Mouse (Mus musculus) heart, embryonic 13.5 days (tissue): ENCODE results near the gene Ksr1. TPM values are rescaled to one million over a fixed set of nuclear protein-coding genes. Genes with fewer than 3 reads are reported as not detected.

ENCODE experiments used
- ATAC-seq: fragments of 200-750 bp; cut with Nextera tagmentation; 2 replicates; pipeline ENCODE4 v1.8.0; 2017; ENCODE audit warnings: moderate TSS enrichment; ENCODE audit not compliant: insufficient number of reproducible peaks, low FRiP score, low TSS enrichment; ENCODE audit errors: extremely low read depth
- H3K27ac ChIP-seq: fragments of 300-500 bp; sonication (generic); replicated peaks from 2 replicates; pipeline ENCODE4 v1.5.1; 2015; ENCODE audit warnings: moderate library complexity, mild to moderate bottlenecking, inconsistent platforms
- H3K27me3 ChIP-seq: fragments of 300-500 bp; sonication (generic); replicated peaks from 2 replicates; pipeline ENCODE4 v1.6.1; 2015; ENCODE audit warnings: mild to moderate bottlenecking, inconsistent platforms
- H3K36me3 ChIP-seq: fragments of 300-500 bp; sonication (generic); 2 replicates; pipeline ENCODE4 v1.6.1; 2015; ENCODE audit warnings: mild to moderate bottlenecking, inconsistent platforms
- H3K4me1 ChIP-seq: fragments of 300-500 bp; sonication (generic); 2 replicates; pipeline ENCODE4 v1.6.1; 2015; ENCODE audit warnings: inconsistent platforms
- H3K4me2 ChIP-seq: fragments of 300-500 bp; sonication (generic); 2 replicates; pipeline ENCODE4 v1.6.1; 2015; ENCODE audit warnings: inconsistent platforms, mild to moderate bottlenecking, moderate library complexity
- H3K4me3 ChIP-seq: fragments of 300-500 bp; sonication (generic); 2 replicates; pipeline ENCODE4 v1.5.1; 2015; ENCODE audit warnings: moderate library complexity, mild to moderate bottlenecking, inconsistent platforms
- H3K9ac ChIP-seq: fragments of 300-500 bp; sonication (generic); 2 replicates; pipeline ENCODE4 v1.6.1; 2015; ENCODE audit warnings: inconsistent platforms, mild to moderate bottlenecking, moderate library complexity
- H3K9me3 ChIP-seq: fragments of 300-500 bp; sonication (generic); 2 replicates; pipeline ENCODE4 v1.6.1; 2016; ENCODE audit warnings: inconsistent platforms
- WGBS: fragments of 180-500 bp; shearing (Covaris S2); methylation state at CpG from one replicate; pipeline ENCODE4 v1.1.7; 2015; ENCODE audit warnings: mixed read lengths; 5-methylcytosine and 5-hydroxymethylcytosine counted together
- polyA plus RNA-seq: library from polyadenylated mRNA; unstranded; fragments of >200 nt; fragmentation: Nextera tagmentation; extraction: Ambion mirVana; gene quantifications from 2 replicates; pipeline ENCODE4 v1.2.1, GENCODE M21; 2015

Gene Ksr1
- polyA plus RNA-seq, 1 experiment from 2014 or later = 2.4 TPM

DNA sequence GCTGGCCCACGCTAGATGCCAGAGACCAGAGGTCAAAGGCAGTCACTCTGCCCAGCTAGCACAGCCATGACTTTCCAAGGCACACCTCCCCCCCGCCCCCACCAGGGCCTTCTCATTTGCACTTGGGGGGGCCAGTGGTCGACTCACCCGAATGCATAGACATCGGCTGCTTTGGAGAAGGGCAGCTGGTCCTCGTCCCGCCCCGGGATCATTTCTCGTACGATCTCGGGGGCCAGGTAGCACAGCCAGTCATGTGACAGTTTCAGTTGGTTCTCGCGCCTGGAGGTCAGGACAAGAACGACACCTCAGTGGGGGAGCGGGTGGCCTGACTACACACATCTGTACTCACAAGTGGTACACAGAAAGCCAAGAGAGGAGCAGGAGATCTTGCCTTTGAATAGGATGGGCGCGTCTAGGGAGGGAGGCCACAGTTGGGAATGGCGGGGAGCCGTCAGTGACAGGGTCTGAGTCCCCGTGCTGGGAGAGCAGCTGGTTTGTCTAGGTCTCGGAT lies 125.6 kb downstream of the Ksr1 start:
- Histone ChIP-seq H3K4me2 (no peak overlapping the region), H3K4me1 (peaks cover 42% of the 10 kb centered on the region), H3K9me3 (no peaks in the 10 kb centered on the region), H3K9ac (0 out of 2 replicates have a peak overlapping the region, but pooled peaks have one; percentile 20), H3K27me3 (no peaks in the 10 kb centered on the region), H3K27ac (0 out of 2 replicates have a peak overlapping the region, but pooled peaks have one; percentile 17), H3K4me3 (no peak overlapping the region), H3K36me3 (peaks cover 77% of the 10 kb centered on the region)
- no peak for ATAC-seq
- WGBS = 74% methylated on average over 21 of the region's 21 CpGs

- H3K9ac ChIP-seq = 0 out of 2 replicates have a peak overlapping the region, but pooled peaks have one; percentile 20
- WGBS = 64% methylated on average over 17 of the region's 17 CpGs
- H3K36me3 ChIP-seq = peaks cover 76% of the 10 kb centered on the region
- peaks cover 46% of the 10 kb centered on the region for H3K4me1 ChIP-seq
- H3K27ac ChIP-seq = peak overlapping the region; percentile 17; the same call in 1 of the 2 replicates
- no peaks in the 10 kb centered on the region for H3K9me3 ChIP-seq
- H3K27me3 ChIP-seq = no peaks in the 10 kb centered on the region
- no peak for ATAC-seq
- H3K4me2 ChIP-seq = no peak overlapping the region
- no peak overlapping the region for H3K4me3 ChIP-seq
Observed at GRCm38 (mm10) chr11:79019839-79020534, 126.2 kb downstream of the Ksr1 start.

- 45% methylated on average over 11 of the region's 11 CpGs for WGBS
Observed at GRCm38 (mm10) chr11:79018954-79019704, 127.1 kb downstream of the Ksr1 start.

DNA sequence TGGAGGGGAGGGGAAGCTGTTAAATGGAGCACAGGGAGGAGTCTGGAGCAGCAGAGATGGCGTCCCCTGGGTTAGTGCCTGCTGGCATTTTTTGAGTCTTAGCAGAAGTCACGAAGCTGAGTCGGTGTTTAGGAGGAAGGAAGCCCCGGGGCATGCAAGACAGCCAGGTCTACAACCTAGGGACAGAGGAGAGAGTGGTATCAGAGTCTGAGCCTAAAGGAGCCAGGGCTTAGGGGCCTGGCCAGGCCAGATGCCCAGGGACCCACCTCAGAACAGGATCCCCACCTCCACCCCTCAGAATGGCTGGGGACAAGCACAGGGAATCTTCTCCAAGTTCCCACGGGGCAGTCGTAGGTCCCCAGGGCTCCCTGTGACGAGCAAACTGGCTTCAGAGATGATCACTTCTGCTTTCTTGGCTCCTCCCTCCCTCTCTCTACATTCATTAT lies 129.0 kb downstream of the Ksr1 start:
- no peak for ATAC-seq
- Histone ChIP-seq H3K27me3 (no peaks in the 10 kb centered on the region), H3K4me2 (no peak overlapping the region), H3K4me1 (peaks cover 41% of the 10 kb centered on the region), H3K27ac (no peak overlapping the region), H3K9me3 (no peaks in the 10 kb centered on the region), H3K36me3 (peaks cover 70% of the 10 kb centered on the region), H3K9ac (0 out of 2 replicates have a peak overlapping the region, but pooled peaks have one; percentile 30), H3K4me3 (no peak overlapping the region)
- WGBS = 76% methylated on average over 7 of the region's 7 CpGs

More at GRCm38 (mm10) chr11:79018954-79019704, 127.1 kb downstream of the Ksr1 start:
- no peak overlapping the region; the same call in 1 of the 2 replicates for H3K27ac ChIP-seq
- peaks cover 55% of the 10 kb centered on the region for H3K4me1 ChIP-seq
- no peaks in the 10 kb centered on the region for H3K9me3 ChIP-seq
- no peak overlapping the region for H3K9ac ChIP-seq
- H3K4me3 ChIP-seq = no peak overlapping the region
- H3K27me3 ChIP-seq = no peaks in the 10 kb centered on the region
- H3K4me2 ChIP-seq = no peak overlapping the region
- peaks cover 68% of the 10 kb centered on the region for H3K36me3 ChIP-seq
- ATAC-seq = no peak

- 56% methylated on average over 12 of the region's 12 CpGs for WGBS
- no peaks in the 10 kb centered on the region for H3K27me3 ChIP-seq
- peaks cover 41% of the 10 kb centered on the region for H3K4me1 ChIP-seq
- peaks cover 66% of the 10 kb centered on the region for H3K36me3 ChIP-seq
- no peak overlapping the region for H3K4me2 ChIP-seq
- ATAC-seq = no peak
- H3K4me3 ChIP-seq = no peak overlapping the region
- H3K27ac ChIP-seq = no peak overlapping the region
- H3K9me3 ChIP-seq = no peaks in the 10 kb centered on the region
- 0 out of 2 replicates have a peak overlapping the region, but pooled peaks have one; percentile 44 for H3K9ac ChIP-seq
Observed at GRCm38 (mm10) chr11:79016236-79016635, 130.0 kb downstream of the Ksr1 start.

GRCm38 (mm10) chr11:79015660-79016215 lies 130.5 kb downstream of the Ksr1 start:
- H3K4me2 ChIP-seq = no peak overlapping the region
- H3K9me3 ChIP-seq = no peaks in the 10 kb centered on the region
- H3K9ac ChIP-seq = no peak overlapping the region
- WGBS = 87% methylated on average over 24 of the region's 24 CpGs
- ATAC-seq = no peak
- H3K4me3 ChIP-seq = no peak overlapping the region
- peaks cover 61% of the 10 kb centered on the region for H3K36me3 ChIP-seq
- no peak overlapping the region for H3K27ac ChIP-seq
- peaks cover 40% of the 10 kb centered on the region for H3K4me1 ChIP-seq
- no peaks in the 10 kb centered on the region for H3K27me3 ChIP-seq

GRCm38 (mm10) chr11:79014602-79015325 lies 131.4 kb downstream of the Ksr1 start:
- Histone ChIP-seq H3K4me2 (no peak overlapping the region), H3K4me1 (peaks cover 32% of the 10 kb centered on the region), H3K36me3 (peaks cover 51% of the 10 kb centered on the region), H3K4me3 (no peak overlapping the region), H3K9ac (0 out of 2 replicates have a peak overlapping the region, but pooled peaks have one; percentile 37), H3K9me3 (no peaks in the 10 kb centered on the region), H3K27ac (peak overlapping the region; percentile 45), H3K27me3 (no peaks in the 10 kb centered on the region)
- ATAC-seq = no peak; the same call in 1 of the 2 replicates
- 53% methylated on average over 15 of the region's 15 CpGs for WGBS

DNA sequence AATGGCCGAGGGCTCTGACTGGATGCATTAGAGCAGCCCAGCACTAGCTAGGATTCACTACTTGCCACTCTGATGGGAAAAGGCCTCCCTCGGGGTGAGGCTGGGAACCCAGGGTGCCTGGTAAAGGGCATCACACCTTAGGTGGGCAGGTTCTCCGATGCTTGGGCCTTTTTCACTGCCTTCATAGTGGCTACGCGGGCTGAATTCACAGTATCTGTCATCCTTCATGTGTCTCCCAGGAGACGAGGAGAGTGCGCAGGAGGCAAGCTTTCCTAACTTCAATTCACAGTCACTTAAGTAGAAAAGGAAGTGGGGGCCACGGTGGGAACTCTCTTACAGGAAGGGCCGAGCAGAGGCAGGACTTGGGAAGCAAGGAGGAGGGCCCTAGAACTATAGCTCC lies 132.4 kb downstream of the Ksr1 start:
- ATAC-seq = no peak
- Histone ChIP-seq H3K4me2 (no peak overlapping the region), H3K9ac (no peak overlapping the region), H3K4me3 (no peak overlapping the region), H3K9me3 (no peaks in the 10 kb centered on the region), H3K27ac (peak overlapping the region; percentile 45; the same call in 1 of the 2 replicates), H3K4me1 (peaks cover 30% of the 10 kb centered on the region), H3K27me3 (no peaks in the 10 kb centered on the region), H3K36me3 (peaks cover 42% of the 10 kb centered on the region)
- WGBS = 63% methylated on average over 9 of the region's 9 CpGs

DNA sequence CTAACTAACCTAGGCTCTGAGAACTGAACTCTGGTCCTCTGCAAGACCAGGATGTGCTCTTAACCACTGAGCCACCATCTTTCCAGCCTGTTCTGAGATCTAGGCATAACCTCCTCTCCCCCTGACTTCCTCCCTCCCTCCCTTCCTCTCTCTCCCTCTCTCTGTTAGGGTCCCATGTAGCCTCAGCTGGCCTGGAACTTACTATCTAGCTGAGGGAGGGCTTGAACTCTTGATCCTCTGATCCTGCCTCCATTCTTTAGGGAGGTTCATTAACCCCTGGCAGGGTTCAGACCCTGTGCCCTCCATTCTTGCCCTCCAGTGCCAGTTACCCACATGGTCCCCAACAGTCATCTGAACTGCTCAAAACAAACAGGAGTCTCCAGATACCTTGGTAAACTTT lies 133.2 kb downstream of the Ksr1 start:
- Histone ChIP-seq H3K4me2 (no peak overlapping the region), H3K9ac (no peak overlapping the region), H3K27ac (no peak overlapping the region), H3K4me3 (no peak overlapping the region), H3K4me1 (peaks cover 30% of the 10 kb centered on the region), H3K9me3 (no peaks in the 10 kb centered on the region), H3K27me3 (no peaks in the 10 kb centered on the region), H3K36me3 (peaks cover 34% of the 10 kb centered on the region)
- ATAC-seq = no peak

GRCm38 (mm10) chr11:79012529-79012928 lies 133.7 kb downstream of the Ksr1 start:
- no peak overlapping the region for H3K4me2 ChIP-seq
- H3K9me3 ChIP-seq = no peaks in the 10 kb centered on the region
- 95% methylated on average over 2 of the region's 2 CpGs for WGBS
- H3K36me3 ChIP-seq = peaks cover 29% of the 10 kb centered on the region
- H3K4me3 ChIP-seq = no peak overlapping the region
- H3K4me1 ChIP-seq = peaks cover 30% of the 10 kb centered on the region
- no peak overlapping the region for H3K27ac ChIP-seq
- no peak for ATAC-seq
- H3K27me3 ChIP-seq = no peaks in the 10 kb centered on the region
- H3K9ac ChIP-seq = no peak overlapping the region
